Comparison of ENCODE assay signal across 40 mouse cellular contexts in the genomic region with DNA sequence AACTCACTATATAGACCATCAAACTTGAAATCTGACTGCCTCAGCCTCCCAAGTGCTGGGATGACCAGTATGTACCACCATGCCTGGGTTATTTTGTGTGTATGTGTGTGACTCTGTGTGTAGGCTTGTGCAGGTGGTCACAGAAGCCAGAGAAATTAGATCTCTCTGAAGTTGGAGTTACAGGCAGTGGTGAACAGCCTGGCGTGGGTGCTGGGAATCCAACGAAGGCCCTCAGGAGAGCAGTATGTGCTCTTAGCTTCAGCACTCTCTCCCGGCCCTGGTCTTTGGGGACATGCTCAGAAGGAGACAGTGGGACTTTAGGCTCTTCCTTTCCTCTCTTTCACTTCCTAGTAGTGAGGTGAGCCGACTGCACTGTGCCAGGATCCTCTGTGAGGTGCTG. TPM values are rescaled to one million over a fixed set of nuclear protein-coding genes. Genes with fewer than 3 reads are reported as not detected.
"Had no signal": no experiment of that assay in that cellular context is flagged by ENCODE, and none has a peak within 500 bp of the region (broad histone marks: within the 10 kb centered on the region; RNA-seq: fewer than 3 reads in every experiment).

No protein-coding gene starts in this region.

- H3K27ac ChIP-seq: heart, embryonic 13.5 days; heart, embryonic 15.5 days; hindbrain, embryonic 10.5 days; hindbrain, embryonic 12.5 days; hindbrain, embryonic 13.5 days; hindbrain, embryonic 14.5 days; hindbrain, embryonic 15.5 days; hindbrain, postnatal 0 days; intestine, embryonic 15.5 days; kidney, embryonic 15.5 days; kidney, postnatal 0 days; layer of hippocampus, adult 2 months; left cerebral cortex, adult 2 months had no signal

- H3K4me1 ChIP-seq: heart, embryonic 12.5 days; heart, embryonic 13.5 days; heart, embryonic 15.5 days; hindbrain, embryonic 10.5 days; hindbrain, embryonic 12.5 days; hindbrain, embryonic 13.5 days; hindbrain, embryonic 15.5 days; intestine, embryonic 15.5 days; kidney, embryonic 15.5 days had no signal

- H3K27me3 ChIP-seq: heart, embryonic 12.5 days; heart, embryonic 13.5 days; heart, embryonic 15.5 days; hindbrain, embryonic 12.5 days; hindbrain, embryonic 13.5 days; hindbrain, embryonic 15.5 days; intestine, embryonic 15.5 days; kidney, embryonic 15.5 days had no signal

- ATAC-seq: hindbrain, embryonic 16.5 days; hindbrain, postnatal 0 days; inflammation-experienced regulatory T-cells, adult 6 months; intestine, embryonic 15.5 days; intestine, embryonic 16.5 days; intestine, postnatal 0 days had no signal

- DNase-seq: heart, postnatal 10 days; heart, postnatal 14 days; heart, postnatal 36 days; kidney, adult 11 months; kidney, adult 18-20 months; kidney, adult 2 months; kidney, adult 8-10 months; kidney, adult 9 months; kidney, postnatal 10 days; kidney, postnatal 14 days; kidney, postnatal 25 days; kidney, postnatal 36 days; kidney, postnatal 4 days; layer of hippocampus, adult 9-11 months; layer of hippocampus, postnatal 36 days had no signal

- H3K4me3 ChIP-seq: heart, embryonic 12.5 days; heart, embryonic 13.5 days; heart, embryonic 15.5 days; hindbrain, embryonic 10.5 days; hindbrain, embryonic 12.5 days; hindbrain, embryonic 13.5 days; hindbrain, embryonic 15.5 days; intestine, embryonic 15.5 days; kidney, embryonic 15.5 days; layer of hippocampus, adult 2 months; left cerebral cortex, adult 2 months had no signal

- H3K36me3 ChIP-seq: heart, embryonic 12.5 days; heart, embryonic 13.5 days; heart, embryonic 15.5 days; hindbrain, embryonic 10.5 days; hindbrain, embryonic 12.5 days; hindbrain, embryonic 13.5 days; hindbrain, embryonic 15.5 days; intestine, embryonic 15.5 days; kidney, embryonic 15.5 days had no signal

- H3K9me3 ChIP-seq: heart, embryonic 15.5 days; hindbrain, embryonic 15.5 days; intestine, embryonic 15.5 days had no signal

RNA-seq across cellular contexts. Expression of a gene that starts 15.6 kb away (rescaled TPM):
- total RNA-seq: hematopoietic stem cell, adult 5-6 weeks; layer of hippocampus, adult 18-20 months; layer of hippocampus, postnatal 25 days; left cerebral cortex, adult 18-20 months; left cerebral cortex, adult 2 months had no signal
- polyA plus RNA-seq: heart, postnatal 0 days; hindbrain, embryonic 10.5 days; hindbrain, embryonic 11.5 days; inflammation-experienced regulatory T-cells, adult 6 months; kidney, adult 2 months; large intestine, adult 2 months had no signal
